Mouse (Mus musculus): Measurements from ENCODE around the gene Toe1. TPM values are rescaled to one million over a fixed set of nuclear protein-coding genes. Genes with fewer than 3 reads are reported as not detected.

Toe1 gene
- polyA plus RNA-seq, 1 experiment: 15.7 TPM

GRCm38 (mm10) chr4:116827819-116828218, 20.4 kb upstream of the Toe1 start:
- TF ChIP-seq CTCF (IDR thresholded peaks at IDR 0.05; ENCODE audit: low read depth, low read length) (peak; percentile 37), POLR2A (IDR thresholded peaks at IDR 0.05; ENCODE audit: borderline replicate concordance, low read depth, low read length) (no peak)
- Histone ChIP-seq H3K4me3 (ENCODE audit: insufficient read depth, low read length) (no peak overlapping the region), H3K4me1 (ENCODE audit: control insufficient read depth, insufficient read depth, low read length) (no peaks in the 10 kb centered on the region), H3K27ac (ENCODE audit: insufficient read depth, low read depth, low read length) (no peak overlapping the region)

- H3K4me1 ChIP-seq (ENCODE audit: control insufficient read depth, insufficient read depth, low read length): peaks cover 4% of the 10 kb centered on the region; the same call in 1 of the 2 replicates
- H3K4me3 ChIP-seq (ENCODE audit: insufficient read depth, low read length): peak overlapping the region; percentile 61
- no peak for TF ChIP-seq POLR2A (IDR thresholded peaks at IDR 0.05; ENCODE audit: borderline replicate concordance, low read depth, low read length)
- TF ChIP-seq CTCF (IDR thresholded peaks at IDR 0.05; ENCODE audit: low read depth, low read length): no peak
- no peak overlapping the region for H3K27ac ChIP-seq (ENCODE audit: insufficient read depth, low read depth, low read length)
Observed at GRCm38 (mm10) chr4:116824541-116825004, 17.1 kb upstream of the Toe1 start.

- H3K4me1 ChIP-seq (ENCODE audit: control insufficient read depth, insufficient read depth, low read length): peaks cover 4% of the 10 kb centered on the region; the same call in 1 of the 2 replicates
- H3K27ac ChIP-seq (ENCODE audit: insufficient read depth, low read depth, low read length): no peak within 1 kb of the TSS
- peak within 1 kb of the TSS; percentile 58 for H3K4me3 ChIP-seq (ENCODE audit: insufficient read depth, low read length)
- TF ChIP-seq CTCF (IDR thresholded peaks at IDR 0.05; ENCODE audit: low read depth, low read length): no peak
- no peak for TF ChIP-seq POLR2A (IDR thresholded peaks at IDR 0.05; ENCODE audit: borderline replicate concordance, low read depth, low read length)
Observed at GRCm38 (mm10) chr4:116821694-116822016, 14.2 kb upstream of the Toe1 start, which contains the start of gene Hpdl. Gene Hpdl (minus strand): TSS chr4:116821707.

GRCm38 (mm10) chr4:116820902-116821693, 13.7 kb upstream of the Toe1 start:
- no peak overlapping the region for H3K27ac ChIP-seq (ENCODE audit: insufficient read depth, low read depth, low read length)
- no peak for TF ChIP-seq POLR2A (IDR thresholded peaks at IDR 0.05; ENCODE audit: borderline replicate concordance, low read depth, low read length)
- H3K4me1 ChIP-seq (ENCODE audit: control insufficient read depth, insufficient read depth, low read length): peaks cover 4% of the 10 kb centered on the region; the same call in 1 of the 2 replicates
- peak overlapping the region; percentile 58 for H3K4me3 ChIP-seq (ENCODE audit: insufficient read depth, low read length)

GRCm38 (mm10) chr4:116819968-116820901, 12.8 kb upstream of the Toe1 start:
- Histone ChIP-seq H3K4me1 (ENCODE audit: control insufficient read depth, insufficient read depth, low read length) (peaks cover 4% of the 10 kb centered on the region; the same call in 1 of the 2 replicates), H3K27ac (ENCODE audit: insufficient read depth, low read depth, low read length) (no peak overlapping the region), H3K4me3 (ENCODE audit: insufficient read depth, low read length) (peak overlapping the region; percentile 58)
- TF ChIP-seq POLR2A (IDR thresholded peaks at IDR 0.05; ENCODE audit: borderline replicate concordance, low read depth, low read length) (no peak), CTCF (IDR thresholded peaks at IDR 0.05; ENCODE audit: low read depth, low read length) (no peak)

GRCm38 (mm10) chr4:116817486-116817885, 10.0 kb upstream of the Toe1 start:
- TF ChIP-seq CTCF (IDR thresholded peaks at IDR 0.05; ENCODE audit: low read depth, low read length): no peak
- TF ChIP-seq POLR2A (IDR thresholded peaks at IDR 0.05; ENCODE audit: borderline replicate concordance, low read depth, low read length): no peak
- Histone ChIP-seq H3K27ac (ENCODE audit: insufficient read depth, low read depth, low read length) (no peak overlapping the region), H3K4me1 (ENCODE audit: control insufficient read depth, insufficient read depth, low read length) (peaks cover 4% of the 10 kb centered on the region; the same call in 1 of the 2 replicates), H3K4me3 (ENCODE audit: insufficient read depth, low read length) (no peak overlapping the region)

GRCm38 (mm10) chr4:116815276-116815675, 7.8 kb upstream of the Toe1 start:
- H3K4me1 ChIP-seq (ENCODE audit: control insufficient read depth, insufficient read depth, low read length): no peaks in the 10 kb centered on the region
- H3K27ac ChIP-seq (ENCODE audit: insufficient read depth, low read depth, low read length): no peak overlapping the region
- no peak for TF ChIP-seq CTCF (IDR thresholded peaks at IDR 0.05; ENCODE audit: low read depth, low read length)
- TF ChIP-seq POLR2A (IDR thresholded peaks at IDR 0.05; ENCODE audit: borderline replicate concordance, low read depth, low read length): no peak
- H3K4me3 ChIP-seq (ENCODE audit: insufficient read depth, low read length): no peak overlapping the region

GRCm38 (mm10) chr4:116811012-116811411, 3.6 kb upstream of the Toe1 start:
- Histone ChIP-seq H3K27ac (ENCODE audit: insufficient read depth, low read depth, low read length) (no peak overlapping the region), H3K4me3 (ENCODE audit: insufficient read depth, low read length) (no peak overlapping the region), H3K4me1 (ENCODE audit: control insufficient read depth, insufficient read depth, low read length) (peaks cover 6% of the 10 kb centered on the region)
- TF ChIP-seq POLR2A (IDR thresholded peaks at IDR 0.05; ENCODE audit: borderline replicate concordance, low read depth, low read length) (no peak), CTCF (IDR thresholded peaks at IDR 0.05; ENCODE audit: low read depth, low read length) (no peak)

- no peak overlapping the region for H3K4me3 ChIP-seq (ENCODE audit: insufficient read depth, low read length)
- no peak overlapping the region for H3K27ac ChIP-seq (ENCODE audit: insufficient read depth, low read depth, low read length)
- no peak for TF ChIP-seq CTCF (IDR thresholded peaks at IDR 0.05; ENCODE audit: low read depth, low read length)
- no peak for TF ChIP-seq POLR2A (IDR thresholded peaks at IDR 0.05; ENCODE audit: borderline replicate concordance, low read depth, low read length)
- H3K4me1 ChIP-seq (ENCODE audit: control insufficient read depth, insufficient read depth, low read length): no peaks in the 10 kb centered on the region
Observed at GRCm38 (mm10) chr4:116799901-116800300, 7.5 kb downstream of the Toe1 start.
